Mouse (Mus musculus) G1E (cell line): ENCODE data around the gene Nfs1. TPM values are rescaled to one million over a fixed set of nuclear protein-coding genes. Genes with fewer than 3 reads are reported as not detected.

Source experiments
- ATAC-seq: 2 replicates; pipeline ENCODE4 v1.8.0; 2016; ENCODE audit warnings: mild to moderate bottlenecking; ENCODE audit not compliant: insufficient number of reproducible peaks, poor library complexity, low FRiP score, severe bottlenecking; ENCODE audit errors: extremely low read depth
- DNase-seq: peaks from one replicate; pipeline ENCODE4 v3.0.0; 2012; ENCODE audit warnings: low spot score
- H3K27me3 ChIP-seq: 2 replicates; pipeline ENCODE4 v1.6.1; 2012; ENCODE audit warnings: mild to moderate bottlenecking, low read length, inconsistent platforms; ENCODE audit not compliant: insufficient read depth
- H3K36me3 ChIP-seq: replicated peaks from 2 replicates; pipeline ENCODE3; 2012; ENCODE audit warnings: mild to moderate bottlenecking, inconsistent platforms
- H3K4me1 ChIP-seq: 2 replicates; pipeline ENCODE4 v1.6.1; 2012; ENCODE audit warnings: low read depth, low read length, inconsistent platforms, mixed read lengths; ENCODE audit not compliant: insufficient read depth
- H3K4me3 ChIP-seq: 2 replicates; pipeline ENCODE4 v1.5.1; 2012; ENCODE audit warnings: low read depth, mild to moderate bottlenecking, inconsistent platforms, low read length, moderate library complexity, mixed read lengths
- H3K9me3 ChIP-seq: replicated peaks from 2 replicates; pipeline ENCODE4 v1.6.1; 2012; ENCODE audit warnings: inconsistent platforms
- CTCF ChIP-seq: IDR thresholded peaks from 2 replicates; pipeline ENCODE4 v1.5.1; 2012; ENCODE audit warnings: low read depth, low read length, inconsistent platforms, mixed read lengths
- GATA1 ChIP-seq: IDR thresholded peaks from 2 replicates; pipeline ENCODE4 v1.6.1; 2012; ENCODE audit warnings: borderline replicate concordance, low read length, inconsistent platforms, mixed read lengths
- GATA2 ChIP-seq: IDR thresholded peaks from 2 replicates; pipeline ENCODE4 v1.6.1; 2012; ENCODE audit warnings: low read depth, low read length, inconsistent platforms, borderline replicate concordance
- POLR2AphosphoS5 ChIP-seq: IDR thresholded peaks from 2 replicates; pipeline ENCODE4 v1.6.1; 2012; ENCODE audit warnings: low read depth, low read length, inconsistent platforms; ENCODE audit not compliant: insufficient replicate concordance
- TAL1 ChIP-seq: conservative IDR thresholded peaks from 2 replicates; pipeline ENCODE4 v1.6.1; 2012; ENCODE audit warnings: low read depth, low read length, inconsistent platforms, mixed read lengths
- polyA plus RNA-seq: library from polyadenylated mRNA; stranded (reverse); fragments of >175 nt; gene quantifications from 2 replicates; pipeline ENCODE4 v1.2.3, GENCODE M21; 2012
- total RNA-seq, 2 experiments: library from RNA; stranded (forward) in 1 of 2; stranded (reverse) in 1 of 2; fragments of 200-1000 nt in 1 of 2; fragments of >200 nt in 1 of 2; fragmentation: Nextera tagmentation in 1 of 2; gene quantifications; 2 replicates each; pipeline ENCODE4 v1.2.3; 2014 to 2017

Gene Nfs1
- total and polyA plus RNA-seq, 3 experiments = 33.9 to 46.2 (median 36.3) TPM

DNA sequence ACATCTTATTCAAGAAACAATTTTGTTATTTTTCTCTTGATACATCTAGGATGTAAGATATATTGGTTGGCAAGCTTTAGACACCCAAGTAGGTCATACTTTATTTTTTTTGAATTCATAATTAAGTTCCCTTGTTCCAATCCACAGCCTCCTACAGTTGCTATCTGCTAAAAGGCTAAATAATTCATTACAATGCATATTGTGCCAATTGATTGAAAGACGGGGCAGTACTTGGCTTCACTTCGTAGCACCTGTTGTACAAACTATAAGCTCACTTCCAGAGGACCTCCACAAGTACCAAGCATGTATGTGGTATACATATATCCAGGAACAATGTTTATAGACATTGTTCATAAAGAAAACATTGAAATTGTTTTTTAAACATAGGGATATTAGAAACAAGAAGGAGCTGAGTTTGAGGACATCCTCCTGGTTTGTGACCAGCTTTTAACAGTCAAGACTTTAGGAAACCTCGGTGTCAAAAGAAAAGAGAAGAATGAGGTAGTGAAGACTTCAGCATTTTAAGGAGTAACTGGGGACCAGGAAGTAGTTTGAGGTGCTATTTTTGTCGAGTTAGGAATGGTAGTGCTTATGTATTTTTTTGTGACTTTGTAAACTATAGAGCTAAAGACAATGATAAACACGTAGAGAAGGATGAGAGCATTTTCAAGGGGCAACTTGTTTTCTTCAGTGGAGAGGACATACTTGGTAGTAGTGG lies 2.4 kb upstream of the Nfs1 start:
- Histone ChIP-seq H3K36me3 (peaks cover 54% of the 10 kb centered on the region), H3K9me3 (no peaks in the 10 kb centered on the region), H3K4me1 (peaks cover 29% of the 10 kb centered on the region), H3K4me3 (no peak overlapping the region), H3K27me3 (no peaks in the 10 kb centered on the region)
- DNase-seq = no peak
- no peak for ATAC-seq
- TF ChIP-seq CTCF (no peak), GATA1 (no peak), TAL1 (no peak), POLR2AphosphoS5 (no peak), GATA2 (no peak)

- Histone ChIP-seq H3K36me3 (peaks cover 51% of the 10 kb centered on the region), H3K9me3 (no peaks in the 10 kb centered on the region), H3K4me1 (peaks cover 29% of the 10 kb centered on the region), H3K27me3 (no peaks in the 10 kb centered on the region), H3K4me3 (peak overlapping the region; percentile 35; the same call in 1 of the 2 replicates)
- ATAC-seq = no peak
- DNase-seq = no peak
- TF ChIP-seq CTCF (no peak), GATA1 (no peak), GATA2 (no peak), POLR2AphosphoS5 (no peak), TAL1 (no peak)
These were observed 1.6 kb upstream of the Nfs1 start for GRCm38 (mm10) chr2:156145486-156146130.

- Histone ChIP-seq H3K4me1 (peaks cover 26% of the 10 kb centered on the region), H3K4me3 (peak overlapping the region; percentile 86), H3K27me3 (no peaks in the 10 kb centered on the region), H3K9me3 (no peaks in the 10 kb centered on the region), H3K36me3 (peaks cover 55% of the 10 kb centered on the region)
- ATAC-seq = no peak
- TF ChIP-seq CTCF = no peak
- no peak for TF ChIP-seq GATA2
- no peak for TF ChIP-seq POLR2AphosphoS5
- TF ChIP-seq GATA1 = no peak
- TF ChIP-seq TAL1 = no peak
- no peak for DNase-seq
These were observed 619 bp downstream of the Nfs1 start for GRCm38 (mm10) chr2:156143367-156143766.

GRCm38 (mm10) chr2:156142820-156143219 lies 1.2 kb downstream of the Nfs1 start:
- TF ChIP-seq CTCF (no peak), GATA2 (no peak), TAL1 (no peak), GATA1 (no peak), POLR2AphosphoS5 (no peak)
- H3K36me3 ChIP-seq = peaks cover 49% of the 10 kb centered on the region
- ATAC-seq = no peak
- H3K9me3 ChIP-seq = no peaks in the 10 kb centered on the region
- H3K27me3 ChIP-seq = no peaks in the 10 kb centered on the region
- peaks cover 26% of the 10 kb centered on the region for H3K4me1 ChIP-seq
- H3K4me3 ChIP-seq = peak overlapping the region; percentile 86; the same call in 1 of the 2 replicates
- DNase-seq = no peak

DNA sequence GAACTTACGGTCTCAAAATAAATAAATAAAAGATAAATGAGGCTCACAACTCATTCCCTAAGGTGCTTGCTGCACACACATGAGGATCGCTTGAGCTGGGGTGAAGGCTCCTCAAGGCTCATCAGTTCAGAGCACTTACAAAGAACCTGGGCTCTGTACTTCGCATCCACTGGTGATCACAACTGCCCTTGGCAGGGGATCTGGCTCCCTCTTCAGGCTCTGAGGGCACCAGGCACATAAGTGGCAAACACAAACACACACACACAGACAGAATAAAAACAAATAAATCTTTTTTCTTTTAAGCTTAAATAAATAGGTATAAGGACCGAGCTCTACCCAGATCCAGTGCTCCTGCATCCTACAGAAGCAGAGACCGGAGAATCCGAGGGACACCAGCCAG lies 8.3 kb downstream of the Nfs1 start:
- ATAC-seq = no peak
- peaks cover 77% of the 10 kb centered on the region for H3K36me3 ChIP-seq
- no peak for DNase-seq
- no peaks in the 10 kb centered on the region for H3K9me3 ChIP-seq
- H3K27me3 ChIP-seq = no peaks in the 10 kb centered on the region
- no peaks in the 10 kb centered on the region for H3K4me1 ChIP-seq
- no peak for TF ChIP-seq CTCF
- no peak for TF ChIP-seq GATA2
- TF ChIP-seq GATA1 = no peak
- no peak for TF ChIP-seq POLR2AphosphoS5
- no peak for TF ChIP-seq TAL1
- no peak overlapping the region for H3K4me3 ChIP-seq

DNA sequence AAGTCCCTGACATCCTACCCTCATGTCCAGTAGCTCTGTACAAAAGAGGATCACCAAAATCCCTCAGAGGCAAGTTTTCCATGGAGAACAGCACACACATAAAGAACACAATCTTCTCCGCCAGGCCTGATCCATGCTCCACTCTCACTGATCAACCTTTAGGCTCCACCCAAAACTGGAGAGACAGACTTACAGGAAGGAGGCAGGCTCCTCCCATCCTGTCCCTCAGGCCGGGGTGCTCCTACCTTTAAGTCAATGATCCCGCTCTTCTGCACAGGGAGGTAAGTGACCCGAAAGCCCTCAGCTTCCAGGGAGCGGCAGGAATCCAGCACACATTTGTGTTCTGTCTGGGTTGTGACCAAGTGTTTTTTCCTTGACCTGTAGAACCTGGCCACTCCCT lies 9.8 kb downstream of the Nfs1 start:
- no peak for DNase-seq
- Histone ChIP-seq H3K27me3 (no peaks in the 10 kb centered on the region), H3K36me3 (peaks cover 70% of the 10 kb centered on the region), H3K4me1 (no peaks in the 10 kb centered on the region), H3K9me3 (no peaks in the 10 kb centered on the region), H3K4me3 (no peak overlapping the region)
- TF ChIP-seq POLR2AphosphoS5 (no peak), TAL1 (no peak), CTCF (no peak), GATA2 (no peak), GATA1 (no peak)
- ATAC-seq = no peak
